Mouse (Mus musculus) bone marrow macrophage, adult 2 months (primary cell): ENCODE data around the gene Meaf6.

Experiments used
- CTCF ChIP-seq: IDR thresholded peaks from 2 replicates; pipeline ENCODE4 v1.5.1; 2012; ENCODE audit warnings: low read depth, mild to moderate bottlenecking, low read length, moderate library complexity
- POLR2A ChIP-seq: IDR thresholded peaks from 2 replicates; pipeline ENCODE4 v1.6.1; 2012; ENCODE audit warnings: mild to moderate bottlenecking, low read depth, low read length, borderline replicate concordance

- TF ChIP-seq CTCF: no peak
- no peak for TF ChIP-seq POLR2A
Measured at GRCm38 (mm10) chr4:125125361-125125921, 40.5 kb downstream of the Meaf6 start.
